Mouse (Mus musculus): Measurements from ENCODE around the gene Abca17. TPM values are rescaled to one million over a fixed set of nuclear protein-coding genes. Genes with fewer than 3 reads are reported as not detected.

The Abca17 gene
- polyA plus RNA-seq, 1 experiment from 2014 or later: 0.07 TPM

DNA sequence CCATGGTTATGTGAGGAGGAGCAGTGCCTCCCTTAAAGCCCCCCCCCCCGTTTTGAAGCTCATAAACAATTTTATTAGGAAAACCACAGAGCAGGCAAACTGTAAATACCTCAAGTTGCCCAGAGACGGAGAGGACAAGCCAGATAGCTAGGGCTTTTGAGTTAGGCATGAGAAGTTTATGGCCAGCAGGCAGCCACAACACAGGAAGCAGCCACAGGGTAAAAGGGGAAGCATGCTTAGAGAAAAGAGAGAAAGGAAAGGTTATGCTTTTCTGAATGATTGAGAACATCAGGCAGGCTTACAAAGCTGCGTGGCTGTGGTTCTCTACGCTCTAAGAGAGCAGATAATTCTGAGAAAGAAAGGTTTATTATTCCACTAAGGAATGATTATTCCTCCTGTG, 90.4 kb downstream of the Abca17 start:
- H3K4me3 ChIP-seq (ENCODE audit: control insufficient read depth in 1 of 2, insufficient read depth in 1 of 2, low read depth in 1 of 2, low read length in 2 of 2): no peak overlapping the region
- no peaks in the 10 kb centered on the region for H3K4me1 ChIP-seq (ENCODE audit: control insufficient read depth in 2 of 2, insufficient read depth in 2 of 2, low read length in 2 of 2)
- no peak overlapping the region for H3K9ac ChIP-seq (ENCODE audit: low read length)
- H3K27me3 ChIP-seq (ENCODE audit: control insufficient read depth, insufficient read depth, low read length): no peaks in the 10 kb centered on the region
- no peak for ATAC-seq (ENCODE audit: insufficient number of reproducible peaks, insufficient read depth, low FRiP score, low read depth)
- WGBS: 68% methylated on average over 4 of the region's 4 CpGs
- H3K9me3 ChIP-seq (ENCODE audit: control insufficient read depth, low read length): 0 out of 2 replicates have a peak, but pooled peaks cover 3% of the 10 kb centered on the region
- H3K27ac ChIP-seq (replicated peaks in 1 of 2; ENCODE audit: control insufficient read depth in 1 of 2, insufficient read depth in 1 of 2, low read depth in 2 of 2, low read length in 2 of 2): no peak overlapping the region
- H3K36me3 ChIP-seq (ENCODE audit: control insufficient read depth, insufficient read depth, low read length): no peaks in the 10 kb centered on the region
- H3K4me2 ChIP-seq (ENCODE audit: low read length): no peak overlapping the region

DNA sequence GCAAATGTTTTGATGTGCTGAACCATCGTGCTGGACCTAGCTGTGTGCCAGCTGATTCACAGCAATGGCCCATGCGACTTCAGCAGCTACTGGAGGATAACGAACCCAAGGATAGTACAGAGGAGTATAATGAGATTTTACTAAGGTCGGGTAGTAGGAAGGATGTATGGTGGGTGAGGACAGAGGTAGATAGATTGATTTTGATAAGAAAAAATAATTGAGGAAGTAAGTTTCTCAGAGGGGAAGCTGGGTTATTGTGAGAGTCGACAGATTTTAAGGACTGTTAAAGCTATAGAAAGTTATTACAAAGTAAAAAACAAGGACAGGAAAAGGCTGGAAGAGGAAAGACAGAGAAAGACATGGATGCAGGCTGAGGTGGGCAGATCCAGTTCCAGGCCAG, 91.2 kb downstream of the Abca17 start:
- Histone ChIP-seq H3K9ac (ENCODE audit: low read length) (no peak overlapping the region), H3K4me1 (ENCODE audit: control insufficient read depth in 2 of 2, insufficient read depth in 2 of 2, low read length in 2 of 2) (no peaks in the 10 kb centered on the region), H3K4me2 (ENCODE audit: low read length) (no peak overlapping the region), H3K4me3 (ENCODE audit: control insufficient read depth in 1 of 2, insufficient read depth in 1 of 2, low read depth in 1 of 2, low read length in 2 of 2) (no peak overlapping the region), H3K36me3 (ENCODE audit: control insufficient read depth, insufficient read depth, low read length) (no peaks in the 10 kb centered on the region), H3K27me3 (ENCODE audit: control insufficient read depth, insufficient read depth, low read length) (no peaks in the 10 kb centered on the region), H3K27ac (replicated peaks in 1 of 2; ENCODE audit: control insufficient read depth in 1 of 2, insufficient read depth in 1 of 2, low read depth in 2 of 2, low read length in 2 of 2) (no peak overlapping the region), H3K9me3 (ENCODE audit: control insufficient read depth, low read length) (0 out of 2 replicates have a peak, but pooled peaks cover 3% of the 10 kb centered on the region)
- WGBS: 68% methylated on average over 5 of the region's 5 CpGs
- no peak for ATAC-seq (ENCODE audit: insufficient number of reproducible peaks, insufficient read depth, low FRiP score, low read depth)

DNA sequence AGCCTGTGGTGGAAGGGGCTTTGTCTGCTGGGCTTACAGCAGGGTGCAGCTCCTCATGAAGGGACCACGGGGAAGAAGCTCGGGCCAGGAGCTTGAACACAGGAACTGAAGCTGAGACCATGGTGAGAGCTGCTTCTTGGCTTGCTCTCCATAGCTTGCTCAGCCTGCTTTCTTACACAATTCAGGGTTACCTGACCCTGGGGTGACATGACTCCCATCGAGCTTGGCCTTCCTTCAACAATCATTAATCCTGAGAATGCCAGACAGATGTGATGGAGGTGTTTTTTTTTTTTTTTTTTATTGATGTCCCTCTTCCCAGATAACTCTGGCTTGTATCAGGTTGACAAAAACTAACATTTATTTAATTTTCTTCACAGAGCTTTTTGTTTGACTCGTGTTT, 91.9 kb downstream of the Abca17 start:
- no peak for ATAC-seq (ENCODE audit: insufficient number of reproducible peaks, insufficient read depth, low FRiP score, low read depth)
- no peaks in the 10 kb centered on the region for H3K4me1 ChIP-seq (ENCODE audit: control insufficient read depth in 2 of 2, insufficient read depth in 2 of 2, low read length in 2 of 2)
- H3K27ac ChIP-seq (replicated peaks in 1 of 2; ENCODE audit: control insufficient read depth in 1 of 2, insufficient read depth in 1 of 2, low read depth in 2 of 2, low read length in 2 of 2): no peak overlapping the region
- H3K9ac ChIP-seq (ENCODE audit: low read length): no peak overlapping the region
- no peak overlapping the region for H3K4me2 ChIP-seq (ENCODE audit: low read length)
- H3K36me3 ChIP-seq (ENCODE audit: control insufficient read depth, insufficient read depth, low read length): no peaks in the 10 kb centered on the region
- H3K9me3 ChIP-seq (ENCODE audit: control insufficient read depth, low read length): 0 out of 2 replicates have a peak, but pooled peaks cover 2% of the 10 kb centered on the region
- no peak overlapping the region for H3K4me3 ChIP-seq (ENCODE audit: control insufficient read depth in 1 of 2, insufficient read depth in 1 of 2, low read depth in 1 of 2, low read length in 2 of 2)
- 70% methylated on average over 4 of the region's 4 CpGs for WGBS
- no peaks in the 10 kb centered on the region for H3K27me3 ChIP-seq (ENCODE audit: control insufficient read depth, insufficient read depth, low read length)

DNA sequence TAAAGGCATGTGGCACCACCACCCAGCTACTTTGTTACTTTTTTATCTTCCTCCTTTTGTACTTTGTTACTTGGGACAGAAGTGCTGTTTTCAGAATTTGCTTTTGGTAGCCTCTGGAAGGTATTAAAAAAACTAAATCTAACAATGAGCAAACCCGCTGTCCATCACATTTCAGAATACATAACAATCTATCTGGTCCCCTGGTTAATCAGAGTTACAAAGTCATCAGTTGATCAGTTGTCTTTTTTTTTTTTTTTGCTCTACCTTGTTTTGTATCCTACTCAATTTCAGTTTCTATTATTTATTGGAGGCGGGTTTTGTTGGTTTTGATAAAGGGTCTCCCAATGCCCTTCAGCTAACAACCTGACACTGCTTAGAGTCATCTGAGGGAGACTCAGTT, 98.5 kb downstream of the Abca17 start:
- Histone ChIP-seq H3K4me1 (ENCODE audit: control insufficient read depth in 2 of 2, insufficient read depth in 2 of 2, low read length in 2 of 2) (peaks cover 0 to 16% of the 10 kb centered on the region in 2 experiments; a peak in 2 of 4 replicates), H3K36me3 (ENCODE audit: control insufficient read depth, insufficient read depth, low read length) (peaks cover 19% of the 10 kb centered on the region), H3K27ac (replicated peaks in 1 of 2; ENCODE audit: control insufficient read depth in 1 of 2, insufficient read depth in 1 of 2, low read depth in 2 of 2, low read length in 2 of 2) (no peak overlapping the region), H3K4me3 (ENCODE audit: control insufficient read depth in 1 of 2, insufficient read depth in 1 of 2, low read depth in 1 of 2, low read length in 2 of 2) (no peak overlapping the region; a peak in 1 of 4 replicates), H3K9me3 (ENCODE audit: control insufficient read depth, low read length) (no peaks in the 10 kb centered on the region), H3K4me2 (ENCODE audit: low read length) (no peak overlapping the region), H3K9ac (ENCODE audit: low read length) (no peak overlapping the region), H3K27me3 (ENCODE audit: control insufficient read depth, insufficient read depth, low read length) (no peaks in the 10 kb centered on the region)
- 93% methylated on average over 2 of the region's 2 CpGs for WGBS
- no peak for ATAC-seq (ENCODE audit: insufficient number of reproducible peaks, insufficient read depth, low FRiP score, low read depth)

DNA sequence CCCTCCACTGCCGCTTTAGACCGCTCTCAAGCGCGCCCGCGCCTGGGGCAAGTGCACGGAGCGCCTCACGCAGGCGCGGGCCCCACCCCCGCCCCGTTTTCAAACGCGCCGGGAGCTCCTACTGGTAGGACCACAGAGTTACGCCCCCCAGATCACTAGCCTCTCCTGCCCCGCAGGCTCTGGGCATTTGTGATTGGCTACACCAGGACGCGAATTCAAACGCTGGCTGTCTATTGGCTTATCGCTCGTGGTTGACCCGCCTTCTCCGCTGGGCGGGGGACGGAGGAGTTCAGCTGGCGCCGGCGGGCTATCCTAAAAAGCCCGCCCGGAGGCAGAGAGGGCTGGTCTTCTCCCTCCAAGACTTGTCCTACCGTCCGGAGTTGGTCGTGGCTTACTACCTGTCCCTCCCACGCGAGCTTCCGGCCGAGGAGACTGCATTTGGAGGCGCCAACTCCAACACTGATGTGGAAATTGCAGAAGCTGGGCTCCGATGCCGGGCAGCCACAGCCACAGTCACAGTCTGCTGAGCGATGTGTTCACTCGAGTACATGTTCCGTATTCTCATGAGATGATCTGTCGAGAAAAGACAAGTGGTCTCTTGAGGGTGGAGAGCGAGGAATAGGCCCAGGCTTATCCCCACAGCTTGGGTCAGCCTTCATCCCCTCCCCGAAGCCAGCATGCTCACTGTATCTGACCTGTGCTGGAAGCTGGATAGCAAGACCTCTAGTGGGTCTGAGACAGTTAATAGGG, 99.4 kb downstream of the Abca17 start, which contains the start of gene Ccnf:
Gene Ccnf (minus strand): TSS at position 165 of the 750 bp plus-strand sequence.
- H3K9me3 ChIP-seq (ENCODE audit: control insufficient read depth, low read length): no peaks in the 10 kb centered on the region
- peak within 1 kb of the TSS; percentile 78 to 85 for H3K4me3 ChIP-seq (ENCODE audit: control insufficient read depth in 1 of 2, insufficient read depth in 1 of 2, low read depth in 1 of 2, low read length in 2 of 2)
- ATAC-seq (ENCODE audit: insufficient number of reproducible peaks, insufficient read depth, low FRiP score, low read depth): peak; percentile 99
- H3K4me1 ChIP-seq (ENCODE audit: control insufficient read depth in 2 of 2, insufficient read depth in 2 of 2, low read length in 2 of 2): peaks cover 0 to 16% of the 10 kb centered on the region in 2 experiments; a peak in 2 of 4 replicates
- peak within 1 kb of the TSS; percentile 75 for H3K27ac ChIP-seq (replicated peaks in 1 of 2; ENCODE audit: control insufficient read depth in 1 of 2, insufficient read depth in 1 of 2, low read depth in 2 of 2, low read length in 2 of 2)
- H3K9ac ChIP-seq (ENCODE audit: low read length): peak within 1 kb of the TSS; percentile 90
- H3K27me3 ChIP-seq (ENCODE audit: control insufficient read depth, insufficient read depth, low read length): no peaks in the 10 kb centered on the region
- peaks cover 28% of the 10 kb centered on the region for H3K36me3 ChIP-seq (ENCODE audit: control insufficient read depth, insufficient read depth, low read length)
- WGBS: under 1% methylated on average over 47 of the region's 48 CpGs
- peak within 1 kb of the TSS; percentile 83 for H3K4me2 ChIP-seq (ENCODE audit: low read length)

DNA sequence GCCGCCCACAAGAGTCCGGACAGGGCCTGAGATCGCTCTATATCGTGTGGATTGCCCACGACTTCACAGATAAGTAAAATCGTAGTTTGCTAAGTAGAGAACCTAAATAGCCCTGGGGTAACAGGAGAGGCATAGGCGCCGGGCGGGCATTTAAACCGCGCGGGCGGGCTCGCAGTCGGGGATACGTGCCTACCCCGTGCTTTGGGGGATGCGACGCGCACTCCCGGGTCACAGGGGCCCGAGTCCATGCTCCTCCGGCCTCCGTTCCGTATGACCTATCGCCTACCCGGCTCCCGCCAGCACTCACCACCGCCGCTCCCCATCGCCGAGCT, 99.9 kb downstream of the Abca17 start:
- H3K9me3 ChIP-seq (ENCODE audit: control insufficient read depth, low read length): no peaks in the 10 kb centered on the region
- H3K4me1 ChIP-seq (ENCODE audit: control insufficient read depth in 2 of 2, insufficient read depth in 2 of 2, low read length in 2 of 2): peaks cover 0 to 16% of the 10 kb centered on the region in 2 experiments; a peak in 2 of 4 replicates
- H3K36me3 ChIP-seq (ENCODE audit: control insufficient read depth, insufficient read depth, low read length): peaks cover 32% of the 10 kb centered on the region
- ATAC-seq (ENCODE audit: insufficient number of reproducible peaks, insufficient read depth, low FRiP score, low read depth): no peak
- peak overlapping the region; percentile 26 to 55; a peak in 2 of 4 replicates for H3K27ac ChIP-seq (replicated peaks in 1 of 2; ENCODE audit: control insufficient read depth in 1 of 2, insufficient read depth in 1 of 2, low read depth in 2 of 2, low read length in 2 of 2)
- WGBS: under 1% methylated on average over 32 of the region's 32 CpGs
- no peaks in the 10 kb centered on the region for H3K27me3 ChIP-seq (ENCODE audit: control insufficient read depth, insufficient read depth, low read length)
- peak overlapping the region; percentile 78 to 85 for H3K4me3 ChIP-seq (ENCODE audit: control insufficient read depth in 1 of 2, insufficient read depth in 1 of 2, low read depth in 1 of 2, low read length in 2 of 2)
- H3K4me2 ChIP-seq (ENCODE audit: low read length): peak overlapping the region; percentile 83
- peak overlapping the region; percentile 90 for H3K9ac ChIP-seq (ENCODE audit: low read length)

DNA sequence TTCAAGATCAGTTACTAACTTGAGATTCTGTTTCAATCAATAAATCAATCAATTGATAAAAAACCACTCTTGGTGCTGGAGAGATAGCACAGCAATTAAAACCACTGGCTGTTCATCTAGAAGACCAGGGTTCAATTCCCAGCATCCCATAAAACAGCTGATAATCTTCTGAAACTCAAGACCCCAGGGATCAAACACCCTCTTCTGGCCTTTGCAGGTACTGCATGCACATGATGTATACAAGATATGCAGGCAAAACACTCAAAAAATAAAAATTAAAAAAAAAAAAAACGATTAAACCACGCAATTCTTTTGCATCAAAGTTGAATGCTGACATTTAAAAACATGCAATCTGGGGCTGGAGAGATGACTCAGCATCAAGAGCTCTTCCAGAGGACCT, 102.2 kb downstream of the Abca17 start:
- Histone ChIP-seq H3K9me3 (ENCODE audit: control insufficient read depth, low read length) (peaks cover 4% of the 10 kb centered on the region; the same call in 1 of the 2 replicates), H3K4me3 (ENCODE audit: control insufficient read depth in 1 of 2, insufficient read depth in 1 of 2, low read depth in 1 of 2, low read length in 2 of 2) (no peak overlapping the region), H3K36me3 (ENCODE audit: control insufficient read depth, insufficient read depth, low read length) (peaks cover 50% of the 10 kb centered on the region), H3K4me2 (ENCODE audit: low read length) (no peak overlapping the region), H3K27ac (replicated peaks in 1 of 2; ENCODE audit: control insufficient read depth in 1 of 2, insufficient read depth in 1 of 2, low read depth in 2 of 2, low read length in 2 of 2) (no peak overlapping the region), H3K4me1 (ENCODE audit: control insufficient read depth in 2 of 2, insufficient read depth in 2 of 2, low read length in 2 of 2) (peaks cover 0 to 16% of the 10 kb centered on the region in 2 experiments; a peak in 2 of 4 replicates), H3K9ac (ENCODE audit: low read length) (no peak overlapping the region), H3K27me3 (ENCODE audit: control insufficient read depth, insufficient read depth, low read length) (no peaks in the 10 kb centered on the region)
- WGBS: 95% methylated on average over 2 of the region's 2 CpGs
- no peak for ATAC-seq (ENCODE audit: insufficient number of reproducible peaks, insufficient read depth, low FRiP score, low read depth)
